Mouse (Mus musculus) testis, adult 2 months (tissue): ENCODE results near the gene Pmvk.

Source experiments
- CTCF ChIP-seq: fragments of 200-500 bp; IDR thresholded peaks from 2 replicates; pipeline ENCODE4 v1.5.1; 2012; ENCODE audit warnings: low read depth, mild to moderate bottlenecking, inconsistent platforms, low read length, moderate library complexity; ENCODE audit not compliant: control insufficient read depth, insufficient read depth, insufficient replicate concordance
- POLR2A ChIP-seq: fragments of 200-500 bp; IDR thresholded peaks from 2 replicates; pipeline ENCODE4 v1.6.1; 2012; ENCODE audit warnings: low read depth, mild to moderate bottlenecking, inconsistent platforms, low read length, moderate library complexity; ENCODE audit not compliant: control insufficient read depth

GRCm38 (mm10) chr3:89421810-89422473 is 32.4 kb upstream of the Pmvk start:
- no peak for TF ChIP-seq CTCF
- no peak for TF ChIP-seq POLR2A
